Mouse (Mus musculus): ENCODE measurements around the gene Pepd. TPM values are rescaled to one million over a fixed set of nuclear protein-coding genes. Genes with fewer than 3 reads are reported as not detected.

Pepd gene
- 36.5 and 41.2 TPM in 2 replicates for polyA plus RNA-seq (2012; rRNA removed)

GRCm38 (mm10) chr7:34911919-34912897 is at the start of gene Pepd:
Gene Pepd, plus strand, starts transcription at chr7:34912379.

GRCm38 (mm10) chr7:35056436-35056864 is 144.3 kb downstream of the Pepd start, which contains the start of gene Cebpg:
Gene Cebpg, minus strand, starts transcription at chr7:35056573.

Other genes with a start within 250 kb of the Pepd start
- gene Chst8, start 99.7 kb upstream of the Pepd start, polyA plus RNA-seq (2012; rRNA removed) = 0.20 and 0.31 TPM in 2 replicates
- 10.4 and 11.0 TPM in 2 replicates for gene Cebpg, start 144.2 kb downstream of the Pepd start, polyA plus RNA-seq (2012; rRNA removed)
- 13.2 and 16.0 TPM in 2 replicates for gene Cebpa, start 206.9 kb downstream of the Pepd start, polyA plus RNA-seq (2012; rRNA removed)

Data from liver, embryonic 14 days (tissue).